Mouse (Mus musculus): ENCODE data around the gene Zbtb32. TPM values are rescaled to one million over a fixed set of nuclear protein-coding genes. Genes with fewer than 3 reads are reported as not detected.
A peak's percentile ranks its signal among the peaks of the same experiment; 100 is the strongest.

Gene Zbtb32
- 0.23 and 0.60 TPM in 2 replicates for polyA plus RNA-seq (2015; fragmentation: Nextera tagmentation; extraction: Ambion mirVana)

- 0 out of 2 replicates have a peak, but pooled peaks cover 6% of the 10 kb centered on the region for H3K27me3 ChIP-seq
- 87% methylated on average over 12 of the region's 12 CpGs for WGBS
These were observed at the start of gene Zbtb32 for GRCm38 (mm10) chr7:30598786-30599185. Zbtb32 (minus strand) TSS chr7:30598909.

DNA sequence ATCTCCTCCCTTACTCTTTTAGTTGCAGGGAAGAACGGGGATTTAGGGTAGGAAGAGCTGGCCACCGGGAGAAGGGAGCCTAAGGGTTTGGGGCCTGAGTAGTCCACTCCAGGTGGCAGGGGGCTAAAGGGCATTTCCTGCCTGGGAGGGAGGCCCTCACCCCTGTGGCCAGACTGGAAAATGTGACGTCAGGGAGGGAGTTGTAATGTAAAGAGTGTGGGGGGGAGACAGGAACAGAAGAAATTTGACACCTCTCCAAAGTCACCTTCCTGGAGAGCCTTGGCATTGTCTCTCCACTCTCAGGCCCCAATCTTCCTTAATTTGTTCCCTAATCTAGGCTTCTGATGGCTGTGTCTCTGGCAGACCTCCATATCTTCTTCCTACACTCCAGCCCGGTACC, 40.4 kb upstream of the Zbtb32 start:
- Histone ChIP-seq H3K36me3 (peaks cover 42% of the 10 kb centered on the region), H3K4me2 (replicated peaks) (no peak overlapping the region), H3K9me3 (no peaks in the 10 kb centered on the region), H3K4me1 (peaks cover 21% of the 10 kb centered on the region), H3K9ac (no peak overlapping the region), H3K4me3 (no peak overlapping the region), H3K27me3 (peaks cover 26% of the 10 kb centered on the region), H3K27ac (no peak overlapping the region)
- WGBS, result 19% methylated on average over 4 of the region's 4 CpGs
- ATAC-seq (ENCODE audit: low FRiP score, low read depth), result no peak

More at GRCm38 (mm10) chr7:30598786-30599185, at the start of gene Zbtb32:
- Histone ChIP-seq H3K9me3 (no peaks in the 10 kb centered on the region), H3K4me1 (no peaks in the 10 kb centered on the region), H3K27ac (no peak within 1 kb of the TSS), H3K9ac (no peak within 1 kb of the TSS), H3K36me3 (no peaks in the 10 kb centered on the region), H3K4me3 (no peak within 1 kb of the TSS), H3K4me2 (replicated peaks) (no peak within 1 kb of the TSS)
- no peak for ATAC-seq (ENCODE audit: low FRiP score, low read depth)

GRCm38 (mm10) chr7:30636395-30636794, 37.7 kb upstream of the Zbtb32 start:
- peaks cover 15% of the 10 kb centered on the region for H3K36me3 ChIP-seq
- H3K9ac ChIP-seq, result no peak overlapping the region
- H3K9me3 ChIP-seq, result no peaks in the 10 kb centered on the region
- H3K4me1 ChIP-seq, result peaks cover 26% of the 10 kb centered on the region
- no peak overlapping the region for H3K4me3 ChIP-seq
- no peak overlapping the region for H3K27ac ChIP-seq
- H3K4me2 ChIP-seq (replicated peaks), result no peak overlapping the region
- WGBS, result 24% methylated on average over 11 of the region's 11 CpGs
- peaks cover 51% of the 10 kb centered on the region for H3K27me3 ChIP-seq
- ATAC-seq (ENCODE audit: low FRiP score, low read depth), result no peak

GRCm38 (mm10) chr7:30635752-30636151, 37.0 kb upstream of the Zbtb32 start, which contains the start of gene Etv2:
Etv2 (minus strand) TSS chr7:30635852.
- Histone ChIP-seq H3K4me1 (peaks cover 26% of the 10 kb centered on the region), H3K27me3 (peaks cover 56% of the 10 kb centered on the region), H3K9me3 (no peaks in the 10 kb centered on the region), H3K36me3 (peaks cover 8% of the 10 kb centered on the region), H3K27ac (no peak within 1 kb of the TSS), H3K9ac (peak within 1 kb of the TSS; percentile 51; the same call in 1 of the 2 replicates), H3K4me3 (peak within 1 kb of the TSS; percentile 28), H3K4me2 (replicated peaks) (peak within 1 kb of the TSS; percentile 53)
- 3% methylated on average over 5 of the region's 5 CpGs for WGBS
- no peak for ATAC-seq (ENCODE audit: low FRiP score, low read depth)

GRCm38 (mm10) chr7:30634621-30635020, 35.9 kb upstream of the Zbtb32 start:
- Histone ChIP-seq H3K27ac (no peak overlapping the region), H3K9ac (peak overlapping the region; percentile 51; the same call in 1 of the 2 replicates), H3K36me3 (no peaks in the 10 kb centered on the region), H3K9me3 (no peaks in the 10 kb centered on the region), H3K4me1 (peaks cover 26% of the 10 kb centered on the region), H3K27me3 (peaks cover 66% of the 10 kb centered on the region), H3K4me3 (peak overlapping the region; percentile 28), H3K4me2 (replicated peaks) (peak overlapping the region; percentile 53)
- 2% methylated on average over 20 of the region's 20 CpGs for WGBS
- no peak for ATAC-seq (ENCODE audit: low FRiP score, low read depth)

DNA sequence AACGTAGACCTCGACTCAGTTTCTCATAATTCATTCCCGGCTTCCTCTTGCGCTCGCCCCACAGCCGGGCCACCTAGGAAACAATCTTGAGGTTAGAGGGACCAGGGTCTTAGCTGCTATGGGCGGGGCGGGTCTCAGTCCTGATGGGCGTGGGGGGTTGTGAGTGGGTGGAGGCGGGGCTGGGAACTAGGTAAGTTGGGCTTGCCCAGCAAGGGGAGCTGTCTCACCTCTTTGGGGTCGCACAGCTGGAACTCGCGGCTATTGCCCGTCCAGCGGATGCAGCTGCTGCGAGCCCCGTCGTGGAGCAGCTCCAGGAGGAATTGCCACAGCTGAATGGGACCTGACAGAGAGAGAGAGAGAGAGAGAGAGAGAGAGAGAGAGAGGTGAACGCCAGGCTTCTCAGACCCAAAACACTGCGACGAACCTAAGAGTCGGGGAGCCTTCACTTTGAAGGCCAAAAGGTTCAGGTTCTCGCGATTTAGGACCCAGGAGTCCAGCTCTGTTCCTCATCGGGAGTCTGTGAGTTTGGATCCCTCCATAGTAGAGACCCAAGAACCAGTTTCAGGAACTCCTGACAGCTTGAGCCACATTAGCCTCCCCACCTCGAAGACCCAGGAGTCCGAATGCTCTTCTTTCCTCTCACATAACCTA, 35.2 kb upstream of the Zbtb32 start:
- Histone ChIP-seq H3K4me3 (peak overlapping the region; percentile 28), H3K27ac (no peak overlapping the region), H3K36me3 (no peaks in the 10 kb centered on the region), H3K9ac (0 out of 2 replicates have a peak overlapping the region, but pooled peaks have one; percentile 19), H3K27me3 (peaks cover 71% of the 10 kb centered on the region), H3K4me1 (peaks cover 20% of the 10 kb centered on the region), H3K4me2 (replicated peaks) (peak overlapping the region; percentile 53), H3K9me3 (no peaks in the 10 kb centered on the region)
- ATAC-seq (ENCODE audit: low FRiP score, low read depth), result no peak
- WGBS, result 4% methylated on average over 27 of the region's 27 CpGs

DNA sequence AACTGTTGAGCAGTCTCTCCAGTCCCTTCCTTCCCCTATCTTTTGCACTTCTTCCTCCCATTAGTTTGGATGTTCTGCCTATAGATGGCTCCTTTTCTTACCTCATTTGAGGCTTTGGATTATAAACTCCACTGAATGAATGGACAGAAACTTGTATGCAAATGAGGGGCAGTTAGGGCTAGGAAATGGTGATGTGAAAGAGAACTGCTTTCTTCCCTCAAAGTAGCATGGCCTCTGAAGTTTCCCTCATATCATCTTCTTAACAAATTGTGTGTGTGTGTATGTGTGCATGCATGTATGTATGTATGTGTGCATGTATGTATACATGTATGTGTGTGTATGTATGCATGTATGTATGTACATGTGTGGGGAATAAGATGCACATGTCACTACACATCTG, 30.3 kb upstream of the Zbtb32 start:
- H3K9ac ChIP-seq, result no peak overlapping the region
- H3K36me3 ChIP-seq, result peaks cover 5% of the 10 kb centered on the region
- peaks cover 44% of the 10 kb centered on the region for H3K27me3 ChIP-seq
- H3K27ac ChIP-seq, result no peak overlapping the region
- peaks cover 16% of the 10 kb centered on the region for H3K4me1 ChIP-seq
- H3K4me2 ChIP-seq (replicated peaks), result no peak overlapping the region
- no peak for ATAC-seq (ENCODE audit: low FRiP score, low read depth)
- H3K9me3 ChIP-seq, result no peaks in the 10 kb centered on the region
- no peak overlapping the region for H3K4me3 ChIP-seq

GRCm38 (mm10) chr7:30626647-30627046, 27.9 kb upstream of the Zbtb32 start:
- Histone ChIP-seq H3K27me3 (peaks cover 22% of the 10 kb centered on the region), H3K4me2 (replicated peaks) (no peak overlapping the region), H3K4me3 (no peak overlapping the region), H3K4me1 (peaks cover 10% of the 10 kb centered on the region), H3K36me3 (peaks cover 27% of the 10 kb centered on the region), H3K27ac (no peak overlapping the region), H3K9ac (no peak overlapping the region), H3K9me3 (no peaks in the 10 kb centered on the region)
- no peak for ATAC-seq (ENCODE audit: low FRiP score, low read depth)
- 86% methylated on average over 5 of the region's 5 CpGs for WGBS

- ATAC-seq (ENCODE audit: low FRiP score, low read depth), result peak; percentile 92
- Histone ChIP-seq H3K4me1 (peaks cover 10% of the 10 kb centered on the region), H3K36me3 (peaks cover 32% of the 10 kb centered on the region), H3K27ac (peak within 1 kb of the TSS; percentile 44; the same call in 1 of the 2 replicates), H3K9ac (peak within 1 kb of the TSS; percentile 87), H3K9me3 (no peaks in the 10 kb centered on the region), H3K27me3 (peaks cover 15% of the 10 kb centered on the region), H3K4me2 (replicated peaks) (peak within 1 kb of the TSS; percentile 93), H3K4me3 (peak within 1 kb of the TSS; percentile 81)
- 2% methylated on average over 44 of the region's 44 CpGs for WGBS
These were observed 27.0 kb upstream of the Zbtb32 start, which contains the start of gene Cox6b1 for GRCm38 (mm10) chr7:30625530-30626384. Cox6b1 (minus strand) TSS chr7:30626151.

GRCm38 (mm10) chr7:30619202-30619601, 20.5 kb upstream of the Zbtb32 start:
- Histone ChIP-seq H3K4me3 (no peak overlapping the region), H3K4me2 (replicated peaks) (no peak overlapping the region), H3K9me3 (no peaks in the 10 kb centered on the region; the same call in 1 of the 2 replicates), H3K4me1 (no peaks in the 10 kb centered on the region), H3K27ac (no peak overlapping the region), H3K27me3 (no peaks in the 10 kb centered on the region), H3K9ac (no peak overlapping the region), H3K36me3 (peaks cover 82% of the 10 kb centered on the region)
- no peak for ATAC-seq (ENCODE audit: low FRiP score, low read depth)
- WGBS, result 83% methylated on average over 3 of the region's 3 CpGs

GRCm38 (mm10) chr7:30618658-30619057, 19.9 kb upstream of the Zbtb32 start:
- ATAC-seq (ENCODE audit: low FRiP score, low read depth), result no peak
- no peaks in the 10 kb centered on the region for H3K4me1 ChIP-seq
- no peak overlapping the region for H3K4me3 ChIP-seq
- WGBS, result 96% methylated on average over 9 of the region's 9 CpGs
- no peaks in the 10 kb centered on the region; the same call in 1 of the 2 replicates for H3K9me3 ChIP-seq
- no peak overlapping the region for H3K4me2 ChIP-seq (replicated peaks)
- H3K9ac ChIP-seq, result no peak overlapping the region
- H3K36me3 ChIP-seq, result peaks cover 76% of the 10 kb centered on the region
- H3K27ac ChIP-seq, result no peak overlapping the region
- no peaks in the 10 kb centered on the region for H3K27me3 ChIP-seq
